Mouse (Mus musculus) cerebellum, postnatal 14 days (tissue): Measurements from ENCODE around the gene Tyw3.
A peak's percentile ranks its signal among the peaks of the same experiment; 100 is the strongest.

Experiments
- DNase-seq, 2 experiments: peaks; one replicate each; pipeline ENCODE4 v3.0.0; 2021; ENCODE audit warnings: mixed read lengths in 2 of 2

Gene Tyw3

GRCm38 (mm10) chr3:154551035-154551411, 45.9 kb downstream of the Tyw3 start:
- DNase-seq, result no peak

- DNase-seq, result no peak
Measured at GRCm38 (mm10) chr3:154550326-154551034, 46.4 kb downstream of the Tyw3 start.

- DNase-seq, result no peak
Measured at GRCm38 (mm10) chr3:154548868-154549301, 48.0 kb downstream of the Tyw3 start.

GRCm38 (mm10) chr3:154547549-154548426, 49.1 kb downstream of the Tyw3 start:
- DNase-seq, result no peak

GRCm38 (mm10) chr3:154546234-154546633, 50.7 kb downstream of the Tyw3 start:
- no peak for DNase-seq

- no peak for DNase-seq
Measured at GRCm38 (mm10) chr3:154540086-154540911, 56.6 kb downstream of the Tyw3 start.

GRCm38 (mm10) chr3:154536134-154536533, 60.8 kb downstream of the Tyw3 start:
- no peak for DNase-seq

GRCm38 (mm10) chr3:154533246-154533645, 63.7 kb downstream of the Tyw3 start:
- no peak for DNase-seq

- DNase-seq, result peak in 1 of 2 experiments; percentile 17
Measured at GRCm38 (mm10) chr3:154528973-154529372, 67.9 kb downstream of the Tyw3 start.

GRCm38 (mm10) chr3:154526610-154527009, 70.3 kb downstream of the Tyw3 start:
- peak; percentile 3 to 19 for DNase-seq
